Mouse (Mus musculus) G1E (cell line): ENCODE data around the gene Hnrnpul1.

ENCODE experiments used
- CTCF ChIP-seq: IDR thresholded peaks from 2 replicates; pipeline ENCODE4 v1.5.1; 2012; ENCODE audit warnings: low read depth, low read length, inconsistent platforms, mixed read lengths
- GATA1 ChIP-seq: IDR thresholded peaks from 2 replicates; pipeline ENCODE4 v1.6.1; 2012; ENCODE audit warnings: borderline replicate concordance, low read length, inconsistent platforms, mixed read lengths
- POLR2AphosphoS5 ChIP-seq: IDR thresholded peaks from 2 replicates; pipeline ENCODE4 v1.6.1; 2012; ENCODE audit warnings: low read depth, low read length, inconsistent platforms; ENCODE audit not compliant: insufficient replicate concordance

- TF ChIP-seq CTCF: no peak
- no peak for TF ChIP-seq GATA1
- no peak for TF ChIP-seq POLR2AphosphoS5
These were observed 74.6 kb downstream of the Hnrnpul1 start for GRCm38 (mm10) chr7:25679971-25680370.
